Mouse (Mus musculus) left cerebral cortex, adult 18-20 months (tissue): ENCODE measurements around the gene Rbm25. TPM values are rescaled to one million over a fixed set of nuclear protein-coding genes. Genes with fewer than 3 reads are reported as not detected.
A peak's percentile ranks its signal among the peaks of the same experiment; 100 is the strongest.
"Not testable (repeated sequence)": the region's sequence is repeated elsewhere in the genome, so short reads cannot be mapped to it uniquely, and the experiment has no call there.

Source experiments
- DNase-seq, 2 experiments: peaks; one replicate each; pipeline ENCODE4 v3.0.0; 2021 to 2022; ENCODE audit warnings: low spot score in 2 of 2, mixed read lengths in 1 of 2
- long read RNA-seq, 2 experiments: library from polyadenylated mRNA; stranded (forward); transcript quantifications; one replicate each; pipeline ENCODE4 v2.0.0; 2021
- total RNA-seq, 2 experiments: library from RNA; stranded (reverse); gene quantifications; 2 replicates each; pipeline ENCODE4 v1.2.3; 2021

Rbm25 gene
- total RNA-seq: 100 to 1,000 TPM; 101 TPM
- long read RNA-seq, experiment 1, full-length matches to known transcripts: 28 of 55 reads
- long read RNA-seq, experiment 1, partial matches to known transcripts: 17 of 55 reads
- long read RNA-seq, experiment 1, other reads (novel, unspliced or antisense): 10 of 55 reads
- long read RNA-seq, experiment 2, full-length matches to known transcripts: 15 of 22 reads
- long read RNA-seq, experiment 2, partial matches to known transcripts: 2 of 22 reads
- long read RNA-seq, experiment 2, other reads (novel, unspliced or antisense): 5 of 22 reads

DNA sequence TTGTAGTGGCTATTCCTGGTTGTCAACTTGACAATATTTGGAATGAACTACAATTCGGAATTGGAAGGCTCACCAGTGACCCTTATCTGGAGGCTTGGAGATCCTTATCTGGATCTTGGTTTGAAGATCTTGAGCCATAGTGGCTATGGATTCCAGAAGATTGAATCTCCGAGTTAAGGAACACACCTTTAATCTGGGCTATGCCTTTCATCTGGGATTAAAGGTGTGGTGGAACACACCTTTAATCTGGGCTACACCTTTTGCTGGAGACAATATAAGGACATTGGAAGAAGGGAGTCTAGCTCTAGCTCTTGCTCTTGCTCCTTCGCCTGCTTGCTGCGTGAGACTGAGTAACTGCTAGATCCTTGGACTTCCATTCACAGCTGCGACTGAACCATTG, at the start of gene Rbm25:
Rbm25 (plus strand) TSS at position 301 of the 400 bp plus-strand sequence.
- not testable (repeated sequence) for DNase-seq

DNA sequence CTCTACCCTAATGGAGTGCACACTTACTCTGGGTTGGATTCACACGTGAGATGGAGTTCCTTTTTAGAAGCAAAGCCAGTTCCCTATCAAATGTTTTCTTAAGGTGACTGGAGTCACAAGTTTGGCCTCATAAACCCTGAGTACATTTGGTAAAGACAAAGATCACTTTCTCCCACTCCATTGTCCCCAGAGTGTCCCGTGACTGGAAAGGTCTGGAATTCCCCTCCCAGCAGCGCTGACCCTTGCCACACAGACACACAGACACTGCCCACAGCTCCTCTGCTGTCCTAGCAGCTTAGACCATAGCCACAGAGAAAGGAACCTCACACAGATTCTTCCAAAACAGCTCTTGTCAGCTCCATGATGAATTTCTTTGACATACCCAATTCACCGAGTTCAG, 48.9 kb upstream of the Rbm25 start:
- DNase-seq: no peak

DNA sequence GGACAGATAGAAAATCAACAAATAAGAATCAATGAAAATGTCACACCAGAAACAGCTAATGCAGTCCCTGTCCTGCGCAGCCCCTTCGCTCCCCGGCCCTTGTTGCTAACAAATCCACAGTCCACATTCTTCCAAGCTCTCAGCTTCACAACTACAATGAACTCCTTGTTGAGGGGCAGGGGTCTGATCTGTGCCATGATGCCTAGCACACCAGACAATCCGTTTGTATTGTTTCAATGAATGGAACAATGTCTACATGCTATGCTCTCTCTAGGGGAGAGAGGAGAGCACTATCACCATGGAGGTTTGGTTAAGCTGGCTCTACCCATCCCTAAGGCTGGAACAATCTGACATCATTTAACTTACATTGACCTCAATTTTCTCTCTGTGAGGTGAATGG, 48.3 kb upstream of the Rbm25 start:
- no peak for DNase-seq

DNA sequence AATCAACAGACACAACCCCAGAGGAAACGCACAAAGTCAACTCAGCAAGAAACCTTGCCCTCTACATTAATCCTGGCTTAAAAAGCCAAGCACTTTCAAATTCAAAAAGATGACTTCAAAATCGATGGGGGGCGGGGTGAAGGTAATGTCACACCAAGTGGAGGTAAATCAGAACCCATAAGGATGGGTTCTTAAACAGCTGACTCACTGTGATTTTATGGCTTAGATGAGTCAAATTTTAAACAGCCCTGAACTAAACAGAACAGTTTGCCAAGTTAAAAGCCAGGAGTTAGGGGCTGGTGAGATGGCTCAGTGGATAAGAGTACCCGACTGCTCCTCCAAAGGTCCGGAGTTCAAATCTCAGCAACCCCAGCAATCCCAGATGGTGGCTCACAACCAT, 44.4 kb upstream of the Rbm25 start:
- no peak for DNase-seq

DNA sequence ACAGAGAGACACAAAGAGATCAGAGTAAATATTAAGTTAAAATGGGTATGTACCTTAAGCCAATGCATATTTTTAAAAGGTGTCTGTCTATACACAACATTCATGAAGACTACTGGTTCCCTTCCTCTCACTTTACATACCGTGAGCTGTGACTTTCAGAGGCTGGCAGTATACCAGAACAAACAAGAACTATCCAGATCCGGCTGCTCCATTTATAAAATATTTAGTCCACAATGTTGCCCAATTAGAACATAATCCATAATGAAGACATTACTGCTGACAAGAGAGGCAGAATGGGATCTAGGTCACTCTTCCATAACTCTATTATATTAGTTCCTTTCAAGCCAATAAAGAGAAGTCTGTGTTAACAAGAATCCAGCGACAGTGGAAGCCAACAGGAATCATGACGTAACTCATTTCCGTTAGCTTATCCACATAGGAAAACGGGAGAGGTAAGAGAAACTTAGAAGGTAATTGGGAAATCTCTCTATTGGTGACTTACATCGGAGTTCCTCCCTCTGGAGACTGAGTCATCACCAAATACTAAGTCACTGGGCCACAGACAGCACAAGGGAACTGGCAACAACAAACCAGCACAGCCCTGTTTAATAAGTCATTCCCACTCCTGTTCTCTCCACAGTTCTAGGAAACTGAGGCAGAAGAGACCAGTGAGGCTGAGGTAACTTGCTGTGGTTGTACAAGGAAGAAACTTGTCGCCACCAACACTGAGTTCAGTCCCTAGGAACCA, 39.1 kb upstream of the Rbm25 start:
- DNase-seq: no peak

DNA sequence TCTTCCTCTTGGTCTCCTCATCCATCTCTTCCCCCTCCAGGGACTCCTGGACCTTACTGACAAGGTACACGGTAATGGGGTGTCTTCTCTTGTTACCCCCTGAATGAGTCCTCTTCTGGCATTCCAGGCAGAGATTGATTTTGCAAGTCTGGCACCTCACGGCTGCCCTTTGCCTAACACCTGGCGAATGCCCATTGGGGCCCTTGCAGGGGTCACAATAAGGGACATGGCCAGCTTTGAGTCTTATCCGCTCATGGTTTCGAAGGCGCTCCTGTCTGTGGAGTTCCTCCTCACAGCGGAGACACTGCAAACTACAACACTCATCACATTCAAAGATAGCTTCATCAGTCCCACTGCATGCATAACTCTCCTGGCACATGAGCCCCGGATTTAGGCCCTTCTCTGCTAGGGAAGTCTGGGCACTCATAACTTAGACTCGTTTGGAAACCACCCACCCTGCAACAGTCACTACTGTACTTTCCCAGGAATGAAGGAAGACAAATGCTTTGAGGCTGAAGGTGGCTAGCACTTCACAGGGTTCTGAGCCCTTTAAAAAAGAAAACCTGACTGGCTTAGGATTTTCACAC, 36.5 kb upstream of the Rbm25 start:
- DNase-seq: peak in 1 of 2 experiments; percentile 10

DNA sequence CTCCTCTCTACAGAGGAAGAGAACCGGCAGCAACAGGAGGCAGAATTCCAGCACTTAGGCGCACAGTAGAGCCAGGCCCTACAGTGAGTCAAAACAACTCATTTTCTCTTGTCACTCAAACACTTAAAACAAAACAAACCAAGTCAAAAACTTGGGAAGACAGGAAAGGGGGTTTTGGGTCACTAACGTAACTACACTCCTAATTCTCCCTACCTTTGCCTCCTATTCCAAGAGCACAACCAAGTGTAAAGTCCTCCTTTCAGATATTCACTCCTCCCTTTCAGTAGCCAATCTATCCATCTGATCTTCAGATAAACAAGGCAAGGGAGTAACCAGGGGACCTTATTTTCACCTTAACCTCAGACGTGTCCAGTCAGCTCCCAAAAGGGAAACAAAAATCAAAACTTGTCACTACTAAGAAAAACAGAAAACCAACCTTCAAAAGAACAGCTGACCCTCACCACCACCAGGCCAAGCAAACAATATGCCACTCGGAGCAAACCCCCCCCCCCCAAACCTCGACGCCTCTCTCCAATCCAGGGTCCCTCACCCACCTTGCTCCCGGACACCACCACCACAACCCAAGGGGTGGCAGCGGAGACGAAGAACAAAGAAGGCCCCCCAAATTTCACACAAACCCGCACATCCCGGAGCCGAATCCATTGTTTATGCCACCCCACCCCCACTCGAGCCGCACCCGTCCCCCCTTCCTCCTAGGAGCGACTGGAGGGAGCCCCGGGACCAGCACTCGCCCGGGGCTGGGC, 34.7 kb upstream of the Rbm25 start:
- no peak for DNase-seq

DNA sequence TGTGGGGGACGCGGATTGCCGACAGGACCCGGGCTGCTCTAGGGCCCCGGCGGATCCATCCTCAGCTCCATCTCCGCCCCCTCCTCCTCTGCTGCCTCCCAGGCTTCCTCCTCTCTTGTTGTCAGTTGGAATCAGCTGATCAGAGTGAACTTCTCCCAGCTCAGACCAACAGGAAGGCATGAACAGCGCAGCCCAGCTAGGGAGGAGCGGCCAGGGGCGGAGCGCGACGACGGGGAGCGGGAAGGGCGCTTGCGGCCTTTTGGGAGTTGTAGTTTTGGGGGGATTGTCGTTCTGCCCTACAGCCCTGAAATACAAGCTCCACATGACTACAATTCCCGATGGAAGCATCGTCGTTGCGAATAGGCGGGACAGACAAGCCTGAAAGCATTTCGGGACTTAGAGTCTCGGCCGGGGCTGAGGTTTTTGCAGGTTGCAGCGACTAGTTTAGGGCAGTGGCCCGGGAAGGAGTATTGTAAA, 34.0 kb upstream of the Rbm25 start, which contains the start of gene Zfyve1:
Zfyve1 (minus strand) TSS at position 198 of the 477 bp plus-strand sequence.
- DNase-seq: peak; percentile 89 to 93

DNA sequence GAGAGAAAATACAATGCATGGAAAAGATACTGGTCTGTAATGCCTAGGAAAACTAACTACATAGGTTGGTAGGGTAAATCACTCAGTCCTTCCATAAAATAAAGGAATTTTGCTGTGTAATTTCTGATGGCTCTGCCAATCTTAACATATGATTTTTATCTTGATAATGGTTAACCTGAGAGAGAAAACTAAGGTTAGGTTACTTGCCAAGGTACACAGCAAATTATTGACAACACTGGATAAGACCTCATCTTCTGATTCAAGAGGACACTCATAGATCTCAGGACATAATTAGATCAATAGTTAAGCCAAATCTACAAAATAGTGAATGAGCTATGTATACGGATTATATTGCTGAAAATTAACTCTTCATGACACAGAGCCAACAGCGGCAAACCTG, 33.2 kb upstream of the Rbm25 start:
- no peak for DNase-seq

DNA sequence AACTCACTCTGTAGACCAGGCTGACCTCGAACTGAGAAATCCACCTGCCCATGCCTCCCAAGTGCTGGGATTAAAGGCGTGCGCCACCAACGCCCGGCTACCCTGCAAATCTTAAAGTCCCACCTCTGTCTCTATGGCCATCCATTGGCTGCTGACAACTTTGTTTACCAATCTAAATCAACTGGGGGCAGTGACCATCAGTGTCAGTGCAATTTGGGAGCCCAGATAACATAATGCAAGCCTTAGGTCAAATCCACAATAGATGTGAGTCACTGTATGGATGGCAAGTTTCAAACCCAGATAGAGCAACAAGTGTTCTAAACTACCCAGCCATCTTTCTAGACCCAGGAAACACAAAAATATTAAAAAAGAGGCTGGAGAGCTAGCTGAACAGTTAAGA, 28.8 kb upstream of the Rbm25 start:
- no peak for DNase-seq

DNA sequence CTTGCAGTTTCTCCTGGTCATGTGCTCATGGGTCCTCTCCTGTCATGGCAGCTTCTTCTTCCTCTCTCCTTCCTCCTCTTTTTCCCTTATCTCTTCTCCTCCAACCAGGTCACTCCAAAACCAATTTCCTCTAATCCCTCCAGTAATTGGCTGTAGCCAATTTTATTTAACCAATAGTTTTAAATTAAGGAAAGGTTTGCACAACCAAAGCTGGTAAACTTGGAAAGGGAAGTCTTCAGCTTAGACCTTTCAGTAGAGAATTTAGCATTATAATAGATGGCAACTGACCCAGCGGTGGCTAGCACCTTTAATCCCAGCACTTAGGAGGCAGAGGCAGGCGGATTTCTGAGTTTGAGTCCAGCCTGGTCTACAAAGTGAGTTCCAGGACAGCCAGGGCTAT, 24.6 kb upstream of the Rbm25 start:
- DNase-seq: not testable (repeated sequence)

DNA sequence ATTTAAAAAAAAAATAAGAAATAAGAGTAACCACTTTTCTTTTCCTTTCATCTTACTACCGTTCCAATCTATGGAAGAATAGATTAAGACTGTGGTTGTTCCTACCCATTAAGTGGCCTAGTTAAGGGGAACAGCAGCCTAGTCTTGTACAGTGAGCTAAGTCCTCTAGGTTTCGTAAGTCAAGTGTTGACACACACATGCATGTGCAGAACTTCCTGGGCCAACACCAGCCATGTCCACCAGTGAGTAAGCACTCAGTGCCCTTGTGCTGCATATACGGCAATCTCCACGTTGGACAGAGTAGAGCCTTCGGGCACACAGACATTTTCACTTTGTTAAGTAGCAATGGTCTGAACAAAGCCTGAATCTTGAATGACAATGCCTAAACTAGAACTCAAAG, 13.8 kb upstream of the Rbm25 start:
- DNase-seq: no peak

DNA sequence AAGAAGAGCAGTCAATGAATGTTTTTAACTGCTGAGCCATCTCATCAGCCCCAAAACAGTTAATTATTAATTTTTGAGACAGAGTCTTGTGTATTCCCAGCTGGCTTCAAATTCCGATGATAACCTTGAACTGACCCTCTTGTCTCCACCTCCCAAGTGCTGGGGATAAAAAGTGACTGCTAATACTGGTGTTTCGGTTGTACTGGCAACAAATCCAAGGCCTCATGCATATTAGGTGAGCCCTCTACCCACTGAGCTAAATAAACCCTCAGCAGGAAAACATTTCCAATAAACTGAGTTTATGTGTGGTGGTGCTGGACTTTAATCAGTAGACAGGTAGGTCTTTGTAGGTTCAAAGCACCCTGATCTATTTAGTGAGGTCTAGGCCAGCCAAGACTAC, 12.1 kb upstream of the Rbm25 start:
- DNase-seq: no peak

DNA sequence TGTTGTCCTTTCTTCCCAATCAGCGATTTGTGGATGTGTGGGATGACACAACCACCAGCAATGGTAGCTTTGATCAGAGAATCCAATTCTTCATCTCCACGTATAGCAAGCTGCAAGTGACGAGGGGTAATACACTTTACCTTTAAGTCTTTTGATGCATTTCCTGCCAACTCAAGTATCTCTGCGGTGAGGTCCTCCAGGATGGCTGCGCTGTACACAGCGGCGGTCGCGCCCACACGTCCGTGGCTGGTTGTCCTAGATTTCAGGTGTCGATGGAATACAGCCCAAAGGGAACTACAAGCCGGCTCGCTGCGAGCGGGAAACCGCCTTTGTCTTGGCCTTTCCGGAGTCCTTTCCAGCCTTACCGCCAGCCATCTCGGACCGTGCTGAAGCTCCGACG, 10.3 kb upstream of the Rbm25 start:
- not testable (repeated sequence) for DNase-seq

DNA sequence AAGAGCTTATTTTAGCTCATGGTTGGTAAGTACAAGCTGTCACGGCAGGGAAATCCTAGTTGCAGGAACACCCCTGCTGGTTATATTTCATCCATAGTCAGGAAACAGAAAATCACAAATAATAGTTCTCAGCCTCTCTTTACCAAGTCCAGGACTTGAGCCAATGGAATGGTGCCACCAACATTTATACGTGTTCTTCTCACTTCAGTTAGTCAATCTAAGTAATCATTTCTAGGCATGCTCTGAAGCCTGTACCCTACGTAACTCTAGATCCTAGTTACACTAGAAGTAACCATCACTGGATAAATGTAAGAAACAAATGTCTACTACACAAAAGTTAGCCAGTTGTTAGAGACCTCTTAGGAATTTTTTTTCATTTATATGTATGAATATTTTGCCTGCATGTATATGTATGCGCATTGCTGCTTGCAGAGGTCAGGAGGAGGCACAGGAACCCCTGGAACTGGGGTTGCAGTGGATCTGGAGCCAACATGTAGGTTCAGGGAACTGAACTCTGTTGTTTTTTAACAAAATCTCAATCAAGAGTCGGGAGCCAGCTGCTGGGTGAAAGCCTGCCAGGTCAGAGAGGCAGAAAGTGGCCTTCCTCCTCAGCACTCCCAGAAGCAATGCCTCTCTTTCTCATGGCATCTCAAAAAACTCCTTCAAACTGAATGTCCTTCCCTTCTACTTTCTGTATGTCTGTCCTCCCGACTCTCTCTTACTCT, 8.8 kb upstream of the Rbm25 start:
- DNase-seq: no peak

DNA sequence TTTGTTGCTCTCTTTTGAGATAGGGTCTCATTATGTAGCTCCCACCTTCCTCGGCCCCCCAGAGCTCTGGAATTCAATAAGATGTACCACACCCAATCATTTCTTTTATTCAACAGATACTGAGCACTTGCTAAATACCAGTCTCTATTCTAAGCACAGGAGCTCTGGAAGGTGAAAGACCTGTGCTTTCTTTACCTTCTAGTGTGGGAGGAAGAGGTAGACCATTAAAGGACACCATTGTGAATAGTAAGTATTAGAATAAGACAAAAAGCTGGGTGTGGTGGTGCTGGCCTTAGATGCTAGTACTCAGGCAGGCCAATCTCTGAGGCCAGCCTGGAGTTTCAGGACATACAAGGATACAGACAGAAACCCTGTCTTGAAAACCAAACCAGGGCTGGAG, 6.7 kb upstream of the Rbm25 start:
- no peak for DNase-seq

DNA sequence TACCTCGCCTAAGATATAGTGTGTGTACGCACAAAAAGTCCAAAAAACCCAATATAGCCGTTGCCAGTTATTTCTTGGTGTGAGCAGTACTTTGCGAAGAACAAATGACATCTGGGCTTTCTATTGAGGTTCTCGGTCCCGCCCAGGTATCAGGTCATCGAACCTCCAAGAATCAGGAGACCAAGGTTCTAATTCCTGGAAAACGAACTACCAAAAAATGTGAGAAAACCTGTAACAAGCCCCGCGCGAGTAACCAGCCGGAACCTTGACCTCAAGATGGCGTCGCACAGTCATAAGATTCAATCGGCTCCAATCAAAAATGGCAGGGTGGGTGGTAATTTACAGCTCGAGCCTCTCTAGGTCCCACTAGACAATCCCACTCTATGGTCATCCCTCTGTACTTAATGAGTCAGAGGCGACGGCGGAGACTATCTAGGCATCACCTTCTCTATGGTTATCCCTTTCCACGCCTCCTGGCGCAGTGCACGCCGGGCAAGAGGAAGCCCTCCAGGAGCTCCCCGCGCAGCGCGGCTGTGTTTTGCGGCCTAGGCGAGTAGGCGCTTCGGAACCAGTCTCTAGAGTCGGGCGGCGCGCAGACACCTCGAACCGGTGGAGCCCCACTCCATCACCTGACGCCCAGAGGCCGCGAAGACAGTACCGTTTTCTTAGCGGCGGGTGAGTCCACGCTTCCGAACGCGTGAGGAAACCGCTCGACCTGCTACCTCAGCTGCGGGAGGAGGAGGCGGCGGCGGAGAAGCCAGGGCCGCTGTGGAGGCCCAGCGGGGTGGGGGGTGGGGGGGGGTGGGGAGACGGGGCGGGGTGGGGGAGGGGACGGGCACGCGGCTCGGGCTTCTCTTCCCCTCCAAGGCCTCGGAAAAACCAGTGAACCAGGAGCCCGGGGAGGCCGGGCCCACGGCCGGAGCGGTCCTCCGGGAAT, 975 bp downstream of the Rbm25 start:
- peak; percentile 92 to 94 for DNase-seq

DNA sequence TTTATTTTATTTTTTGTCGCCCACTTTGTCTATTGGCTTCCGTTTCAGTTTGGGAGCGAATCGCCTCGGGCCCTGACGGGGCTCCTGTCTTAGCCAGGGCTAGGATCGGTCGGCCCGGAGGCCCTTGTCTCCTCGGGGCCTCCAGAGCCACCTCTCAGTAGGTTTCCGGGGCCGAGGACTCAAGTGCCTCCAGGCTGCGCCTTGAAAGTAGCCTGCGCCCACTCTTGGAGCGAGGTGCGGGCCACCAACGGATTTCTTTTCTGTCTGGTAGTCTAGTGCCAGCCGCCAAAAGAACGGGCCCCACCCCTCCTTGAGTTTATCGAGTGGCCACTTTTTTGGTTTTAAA, 1.6 kb downstream of the Rbm25 start:
- peak; percentile 36 to 48 for DNase-seq

DNA sequence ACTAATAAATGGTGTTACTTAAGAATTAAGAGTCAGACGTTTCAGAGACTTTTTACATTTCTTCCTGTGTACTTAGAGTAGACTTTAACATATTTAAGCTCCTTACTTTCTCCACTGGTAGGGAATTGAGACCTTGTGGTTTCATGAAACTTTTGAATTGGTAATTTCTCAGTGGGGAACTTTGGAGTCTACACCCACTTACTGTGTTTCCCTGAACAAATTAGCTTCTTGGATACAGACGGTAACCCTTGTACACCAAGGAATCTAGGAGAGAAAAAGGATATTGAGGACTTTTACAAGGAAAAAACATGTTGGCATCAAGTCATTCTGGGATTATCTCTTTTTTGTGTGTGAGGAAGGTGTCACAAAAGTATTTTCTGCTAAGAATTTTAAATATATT, 2.8 kb downstream of the Rbm25 start:
- DNase-seq: no peak

DNA sequence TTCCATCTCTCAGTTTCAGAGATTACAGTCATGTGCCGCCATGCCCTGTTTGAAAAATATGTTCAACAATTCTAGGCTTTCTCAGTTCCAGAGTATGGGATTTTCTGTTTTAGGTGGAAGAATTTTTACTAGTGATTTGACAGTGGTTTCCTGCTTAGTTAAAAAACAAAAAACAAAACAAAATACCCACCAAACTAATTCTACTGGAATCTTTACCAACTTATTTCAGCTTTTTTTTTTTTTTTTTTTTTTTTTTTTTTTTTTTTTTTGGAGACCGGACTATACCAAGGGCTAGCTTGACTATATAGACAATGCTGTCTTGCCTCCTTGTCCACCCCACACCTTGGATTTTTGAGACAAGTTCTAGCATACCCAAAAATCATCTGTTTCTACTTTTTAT, 10.2 kb downstream of the Rbm25 start:
- DNase-seq: no peak
